Mouse (Mus musculus): ENCODE results near the gene Dstyk. TPM values are rescaled to one million over a fixed set of nuclear protein-coding genes. Genes with fewer than 3 reads are reported as not detected.
A peak's percentile ranks its signal among the peaks of the same experiment; 100 is the strongest.

The Dstyk gene
- polyA plus RNA-seq, 1 experiment from 2014 or later: 14.3 TPM

DNA sequence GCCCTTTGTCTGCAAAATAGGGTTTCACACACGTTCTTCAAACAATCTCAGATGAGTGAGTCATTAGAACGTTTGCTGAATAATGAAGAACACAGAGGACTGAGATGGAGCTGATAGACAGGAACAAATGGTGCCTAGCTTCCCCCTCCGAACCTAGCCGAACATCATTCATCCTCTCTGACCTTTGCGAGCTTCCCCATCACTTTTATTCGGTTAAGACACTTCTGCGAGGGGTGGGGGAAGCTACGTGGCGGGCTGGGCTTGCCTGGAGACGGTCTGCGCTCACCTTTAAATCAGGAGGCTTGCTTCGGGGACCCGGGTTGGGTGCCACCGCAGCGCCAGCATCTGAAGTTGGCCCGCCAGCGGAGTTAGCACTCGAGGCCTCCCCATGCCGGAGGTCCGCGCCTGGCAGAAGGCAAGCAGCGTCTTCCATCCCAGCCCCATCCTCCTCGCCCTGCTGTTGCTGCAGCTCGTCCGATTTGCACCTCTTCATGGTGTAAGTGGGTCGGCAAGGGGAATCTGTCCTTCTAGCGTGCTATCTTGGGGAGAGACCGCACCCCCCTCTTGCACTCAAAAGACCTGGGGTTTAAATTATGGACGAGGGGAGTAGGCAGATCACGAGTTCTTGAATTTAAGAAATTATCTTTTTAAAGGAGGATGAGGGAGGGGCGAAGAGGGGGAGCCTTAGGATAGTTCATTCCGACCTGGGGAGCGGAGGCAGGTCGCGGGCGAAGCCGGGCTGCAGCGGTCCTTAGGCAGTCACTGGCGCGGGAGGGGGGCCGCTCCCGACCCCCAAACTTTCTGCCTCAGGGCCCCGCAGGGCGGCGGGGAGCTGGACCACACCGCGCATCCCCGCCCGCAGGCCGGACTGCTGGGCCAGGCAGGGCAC lies 26.4 kb upstream of the Dstyk start, which contains the start of gene Tmcc2:
TSS of gene Tmcc2 (minus strand) at position 591 of the 889 bp plus-strand sequence.
- Histone ChIP-seq H3K27ac (peak within 1 kb of the TSS; percentile 93), H3K36me3 (no peaks in the 10 kb centered on the region), H3K4me1 (peaks cover 49% of the 10 kb centered on the region), H3K9me3 (replicated peaks) (no peaks in the 10 kb centered on the region), H3K4me3 (peak within 1 kb of the TSS; percentile 88), H3K9ac (peak within 1 kb of the TSS; percentile 97), H3K27me3 (no peaks in the 10 kb centered on the region), H3K4me2 (replicated peaks) (peak within 1 kb of the TSS; percentile 85)
- peak; percentile 51 for ATAC-seq (ENCODE audit: low FRiP score)
- under 1% methylated on average over 50 of the region's 50 CpGs for WGBS

DNA sequence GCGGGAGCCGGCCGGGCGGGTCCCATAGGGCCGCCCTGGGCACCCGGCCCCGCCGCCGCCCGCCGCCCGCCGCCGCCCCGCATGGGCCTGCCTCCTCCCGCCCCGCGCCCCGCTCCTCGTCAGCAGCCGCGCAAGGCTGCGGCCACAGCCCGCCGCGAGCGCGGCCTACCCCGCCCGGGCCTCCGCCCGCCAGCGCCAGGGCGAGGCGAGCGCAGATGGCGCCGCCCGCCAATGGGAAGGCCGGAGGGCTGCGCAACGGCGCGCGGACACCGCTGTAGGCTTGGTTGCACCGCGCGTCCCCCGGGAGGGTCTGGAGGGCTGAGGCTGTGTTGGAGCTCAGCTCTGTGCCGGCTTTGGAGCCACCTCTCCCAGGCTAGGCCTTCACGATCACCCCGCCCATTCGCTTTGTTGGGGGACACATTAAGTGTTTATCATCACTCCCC lies 25.8 kb upstream of the Dstyk start:
- H3K4me1 ChIP-seq: peaks cover 42% of the 10 kb centered on the region
- peak overlapping the region; percentile 85 for H3K4me2 ChIP-seq (replicated peaks)
- H3K4me3 ChIP-seq: peak overlapping the region; percentile 88
- peak; percentile 95 for ATAC-seq (ENCODE audit: low FRiP score)
- H3K9me3 ChIP-seq (replicated peaks): no peaks in the 10 kb centered on the region
- peak overlapping the region; percentile 93 for H3K27ac ChIP-seq
- under 1% methylated on average over 45 of the region's 54 CpGs for WGBS
- H3K27me3 ChIP-seq: no peaks in the 10 kb centered on the region
- H3K9ac ChIP-seq: peak overlapping the region; percentile 97
- no peaks in the 10 kb centered on the region for H3K36me3 ChIP-seq

DNA sequence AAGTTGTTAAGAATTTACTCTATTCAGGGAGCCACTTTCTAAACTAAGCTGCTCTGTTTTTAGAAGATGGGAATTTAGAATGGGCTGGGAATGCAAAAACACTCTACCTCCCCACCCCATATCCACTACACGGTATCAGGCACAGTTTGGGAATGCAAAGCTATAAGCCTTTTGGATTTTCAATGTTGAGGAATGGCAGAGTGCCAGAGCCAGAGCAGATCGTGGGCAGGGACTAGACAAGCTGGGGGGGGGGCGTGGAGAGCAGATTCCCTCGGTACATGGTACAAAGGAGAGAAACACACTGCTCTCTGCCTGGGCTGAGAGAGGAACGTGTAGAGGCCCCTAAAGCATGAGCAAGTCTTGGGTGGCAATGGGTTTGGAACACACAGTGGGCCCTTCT lies 24.5 kb upstream of the Dstyk start:
- WGBS: 71% methylated on average over 5 of the region's 5 CpGs
- Histone ChIP-seq H3K4me1 (peaks cover 32% of the 10 kb centered on the region), H3K36me3 (no peaks in the 10 kb centered on the region), H3K4me3 (no peak overlapping the region), H3K4me2 (replicated peaks) (no peak overlapping the region), H3K27me3 (no peaks in the 10 kb centered on the region), H3K9me3 (replicated peaks) (no peaks in the 10 kb centered on the region), H3K27ac (no peak overlapping the region), H3K9ac (no peak overlapping the region)
- ATAC-seq (ENCODE audit: low FRiP score): no peak

DNA sequence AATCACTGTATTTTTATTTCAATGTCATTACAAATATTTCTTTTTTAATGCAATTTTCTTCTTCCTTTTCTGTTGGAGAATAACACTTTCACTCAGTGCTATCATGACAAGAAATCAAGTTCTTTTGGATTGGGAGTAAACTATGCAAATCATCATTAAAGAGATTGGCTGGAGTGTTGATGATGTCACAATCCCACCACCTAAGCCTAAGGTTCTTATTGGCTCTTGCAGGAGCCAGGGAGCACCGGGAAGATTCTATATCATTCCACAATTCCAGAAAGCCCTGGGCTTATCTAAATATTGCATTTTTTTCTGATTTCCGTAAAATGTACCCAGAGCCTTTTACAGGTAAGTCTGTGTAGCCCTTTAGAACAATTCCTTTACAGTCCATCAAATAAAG lies 20.6 kb upstream of the Dstyk start:
- WGBS: 74% methylated on average over 2 of the region's 2 CpGs
- no peak overlapping the region for H3K27ac ChIP-seq
- no peak for ATAC-seq (ENCODE audit: low FRiP score)

DNA sequence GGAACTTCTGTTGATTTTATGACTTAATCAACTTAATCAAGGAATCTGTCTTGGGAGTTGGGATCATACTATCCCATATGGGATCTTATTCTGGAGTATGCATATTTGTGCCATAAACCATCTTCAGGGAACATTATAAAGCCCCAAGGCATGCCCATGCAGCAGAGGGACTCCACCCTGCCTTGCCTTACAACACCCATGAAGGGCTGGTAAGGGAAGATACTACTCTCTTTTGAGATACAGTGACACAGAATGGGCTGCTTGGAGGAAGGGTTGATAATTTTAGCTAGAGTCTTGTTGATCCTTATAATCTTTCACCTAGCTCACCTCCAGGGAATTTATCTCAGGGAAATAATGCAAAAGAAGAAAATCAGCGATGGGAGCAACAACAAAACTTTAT lies 16.8 kb upstream of the Dstyk start:
- Histone ChIP-seq H3K4me3 (no peak overlapping the region), H3K36me3 (no peaks in the 10 kb centered on the region), H3K27me3 (no peaks in the 10 kb centered on the region), H3K4me1 (no peaks in the 10 kb centered on the region), H3K4me2 (replicated peaks) (no peak overlapping the region), H3K9me3 (replicated peaks) (no peaks in the 10 kb centered on the region), H3K27ac (no peak overlapping the region), H3K9ac (no peak overlapping the region)
- WGBS: 70% methylated on average over 1 of the region's 1 CpGs
- no peak for ATAC-seq (ENCODE audit: low FRiP score)

More for the DNA sequence above, 20.6 kb upstream of the Dstyk start:
- no peak overlapping the region for H3K4me2 ChIP-seq (replicated peaks)
- no peaks in the 10 kb centered on the region for H3K27me3 ChIP-seq
- 0 out of 2 replicates have a peak, but pooled peaks cover 3% of the 10 kb centered on the region for H3K4me1 ChIP-seq
- no peaks in the 10 kb centered on the region for H3K9me3 ChIP-seq (replicated peaks)
- no peak overlapping the region for H3K9ac ChIP-seq
- no peaks in the 10 kb centered on the region for H3K36me3 ChIP-seq
- H3K4me3 ChIP-seq: no peak overlapping the region

DNA sequence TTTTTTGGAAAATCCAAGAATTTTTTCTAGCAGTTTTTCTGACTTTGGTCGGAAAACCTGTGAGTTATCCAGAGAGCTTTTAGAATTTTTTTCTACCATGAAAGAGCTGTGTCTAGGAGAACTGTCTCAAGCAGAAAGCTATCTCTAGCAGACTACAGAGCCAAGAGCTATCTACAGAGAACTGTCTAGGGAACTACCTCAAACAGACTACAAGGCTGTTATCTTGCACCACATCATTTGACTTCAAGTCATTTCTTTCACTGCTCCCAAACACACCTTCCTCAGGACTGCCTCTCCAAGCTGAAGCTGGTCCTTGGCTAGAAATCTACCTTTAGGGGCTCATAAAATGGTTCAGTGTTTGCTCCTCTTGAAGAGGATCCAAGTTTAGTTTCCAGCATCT lies 15.5 kb upstream of the Dstyk start:
- no peak overlapping the region for H3K4me3 ChIP-seq
- no peaks in the 10 kb centered on the region for H3K27me3 ChIP-seq
- H3K9me3 ChIP-seq (replicated peaks): no peaks in the 10 kb centered on the region
- no peaks in the 10 kb centered on the region for H3K36me3 ChIP-seq
- ATAC-seq (ENCODE audit: low FRiP score): no peak
- 93% methylated on average over 1 of the region's 1 CpGs for WGBS
- H3K27ac ChIP-seq: no peak overlapping the region
- H3K4me2 ChIP-seq (replicated peaks): no peak overlapping the region
- H3K9ac ChIP-seq: no peak overlapping the region
- no peaks in the 10 kb centered on the region for H3K4me1 ChIP-seq

DNA sequence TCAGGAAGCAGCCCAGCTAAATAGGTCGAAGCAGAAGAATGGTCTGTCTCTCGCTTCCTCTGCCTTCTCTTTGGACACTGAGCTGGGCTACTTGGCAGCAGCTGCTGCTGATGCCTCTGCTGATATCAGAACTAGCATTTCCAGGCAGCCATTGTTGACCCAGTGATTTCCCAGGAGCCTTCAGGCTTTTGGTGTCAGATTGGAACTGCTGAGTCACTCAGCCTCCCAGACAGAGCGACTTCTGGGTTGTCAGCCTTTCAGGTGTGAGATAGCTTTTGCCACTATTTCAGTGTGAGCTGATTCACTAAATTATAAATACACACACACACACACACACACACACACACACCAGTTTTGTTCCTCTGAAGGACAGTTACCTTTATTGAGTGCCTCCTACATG lies 6.7 kb upstream of the Dstyk start:
- H3K9me3 ChIP-seq (replicated peaks): no peaks in the 10 kb centered on the region
- no peaks in the 10 kb centered on the region for H3K36me3 ChIP-seq
- H3K4me3 ChIP-seq: no peak overlapping the region
- H3K4me1 ChIP-seq: peaks cover 4% of the 10 kb centered on the region; the same call in 1 of the 2 replicates
- ATAC-seq (ENCODE audit: low FRiP score): no peak
- no peaks in the 10 kb centered on the region for H3K27me3 ChIP-seq
- no peak overlapping the region for H3K27ac ChIP-seq
- no peak overlapping the region for H3K9ac ChIP-seq
- 91% methylated on average over 3 of the region's 3 CpGs for WGBS
- H3K4me2 ChIP-seq (replicated peaks): no peak overlapping the region

DNA sequence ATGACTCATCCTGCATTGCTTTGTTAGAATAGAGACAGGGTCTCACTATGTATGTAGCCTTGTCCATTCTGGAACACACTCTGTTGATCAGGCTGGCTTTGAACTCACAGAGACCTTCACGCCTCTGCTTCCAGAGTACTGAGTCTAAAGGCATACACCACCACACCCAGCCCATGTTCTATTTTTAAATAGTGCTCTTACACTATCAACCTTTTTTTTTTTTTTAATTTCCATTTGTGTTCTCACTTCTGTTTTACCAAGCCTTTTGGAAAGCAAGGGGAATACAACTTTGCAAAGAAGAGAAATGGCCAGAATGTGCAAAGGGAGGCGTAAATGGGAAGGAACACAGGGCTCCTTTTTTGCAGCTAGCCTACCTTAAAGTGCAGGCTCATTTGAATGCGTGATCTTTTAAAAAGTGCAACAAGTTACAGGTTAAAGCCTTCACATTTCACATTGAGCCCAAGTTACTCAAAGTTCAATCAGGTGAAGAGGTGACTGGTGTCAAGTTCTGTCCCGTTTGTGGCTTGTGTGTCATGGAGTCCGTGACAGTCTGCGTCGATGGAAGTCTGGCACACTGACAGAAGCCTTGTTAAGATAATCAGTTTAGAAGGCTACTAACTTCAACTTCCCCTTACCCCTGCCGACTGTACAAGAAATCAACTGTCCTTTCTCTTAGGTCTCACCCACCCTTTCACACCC lies 962 bp upstream of the Dstyk start:
- Histone ChIP-seq H3K27me3 (no peaks in the 10 kb centered on the region), H3K27ac (no peak overlapping the region), H3K4me2 (replicated peaks) (no peak overlapping the region), H3K36me3 (no peaks in the 10 kb centered on the region), H3K9me3 (replicated peaks) (no peaks in the 10 kb centered on the region), H3K4me1 (peaks cover 23% of the 10 kb centered on the region), H3K4me3 (no peak overlapping the region), H3K9ac (no peak overlapping the region)
- whole genome bisulfite sequencing: 74% methylated on average over 8 of the region's 8 CpGs
- no peak for ATAC-seq (ENCODE audit: low FRiP score)

DNA sequence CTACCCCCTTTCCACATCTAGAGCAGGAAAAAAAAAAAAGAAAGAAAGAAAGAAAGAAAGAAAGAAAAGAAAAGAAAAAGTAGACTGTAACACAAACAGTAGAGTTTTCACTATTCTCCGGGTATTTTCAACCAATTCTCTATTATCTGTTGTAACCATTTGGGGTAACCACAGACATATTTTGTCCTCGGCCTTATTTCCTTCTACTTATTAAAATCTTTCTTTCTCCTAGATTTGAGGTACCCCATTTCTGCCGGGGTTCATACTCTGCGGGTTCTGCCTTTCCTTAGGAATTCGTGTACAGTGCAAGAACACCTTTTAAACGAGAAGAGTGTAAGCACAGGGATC lies 438 bp upstream of the Dstyk start:
- Histone ChIP-seq H3K9me3 (replicated peaks) (no peaks in the 10 kb centered on the region), H3K27ac (peak overlapping the region; percentile 90), H3K36me3 (no peaks in the 10 kb centered on the region), H3K9ac (peak overlapping the region; percentile 68), H3K4me1 (peaks cover 23% of the 10 kb centered on the region), H3K4me3 (peak overlapping the region; percentile 48), H3K4me2 (replicated peaks) (peak overlapping the region; percentile 76), H3K27me3 (no peaks in the 10 kb centered on the region)
- WGBS: 20% methylated on average over 6 of the region's 6 CpGs
- no peak for ATAC-seq (ENCODE audit: low FRiP score)

DNA sequence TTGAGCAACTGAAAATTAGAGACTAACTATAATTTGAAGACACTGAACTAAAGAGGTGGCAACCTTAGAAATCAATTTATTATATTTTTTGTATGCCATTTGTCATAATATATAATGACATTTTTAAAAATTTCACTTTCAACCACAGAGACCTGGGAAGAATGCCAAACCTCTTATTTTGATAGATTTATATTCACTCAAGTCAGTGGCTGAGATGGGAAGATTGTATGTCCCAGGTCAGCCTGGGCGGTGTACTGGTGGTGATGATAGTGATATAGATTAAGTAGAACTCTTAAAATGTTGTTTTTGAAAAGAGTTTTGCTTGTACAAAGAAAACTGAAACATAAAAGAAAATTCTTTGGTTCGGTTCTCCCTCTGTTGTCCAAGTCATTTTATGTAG lies 2.9 kb downstream of the Dstyk start:
- no peaks in the 10 kb centered on the region for H3K36me3 ChIP-seq
- no peak overlapping the region for H3K9ac ChIP-seq
- no peak overlapping the region for H3K27ac ChIP-seq
- no peak overlapping the region for H3K4me2 ChIP-seq (replicated peaks)
- 87% methylated on average over 2 of the region's 2 CpGs for WGBS
- H3K4me1 ChIP-seq: peaks cover 23% of the 10 kb centered on the region
- ATAC-seq (ENCODE audit: low FRiP score): no peak
- H3K27me3 ChIP-seq: no peaks in the 10 kb centered on the region
- H3K4me3 ChIP-seq: no peak overlapping the region
- H3K9me3 ChIP-seq (replicated peaks): 0 out of 2 replicates have a peak, but pooled peaks cover 3% of the 10 kb centered on the region

DNA sequence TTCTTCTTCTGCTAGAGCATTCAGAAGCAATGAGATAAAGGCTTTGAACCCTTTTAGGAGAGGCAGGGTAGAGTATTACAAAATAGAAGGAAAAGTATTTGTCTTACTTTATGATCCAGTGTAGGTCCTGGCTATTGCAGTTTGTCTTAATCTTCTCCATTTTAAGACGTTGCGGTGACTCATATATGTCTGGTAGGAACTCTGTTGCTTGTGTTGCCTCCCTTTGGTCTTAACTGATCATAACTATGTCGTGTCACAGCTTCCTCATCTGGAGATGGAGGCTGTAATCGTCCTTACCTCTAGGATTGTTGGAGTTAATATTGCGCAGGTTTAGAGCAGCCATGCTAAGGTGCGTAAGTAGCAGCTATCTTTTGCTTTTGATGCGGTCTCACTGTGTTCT lies 3.3 kb downstream of the Dstyk start:
- Histone ChIP-seq H3K4me3 (no peak overlapping the region), H3K9ac (no peak overlapping the region), H3K27me3 (no peaks in the 10 kb centered on the region), H3K4me2 (replicated peaks) (no peak overlapping the region), H3K36me3 (no peaks in the 10 kb centered on the region), H3K27ac (no peak overlapping the region), H3K4me1 (peaks cover 23% of the 10 kb centered on the region), H3K9me3 (replicated peaks) (0 out of 2 replicates have a peak, but pooled peaks cover 3% of the 10 kb centered on the region)
- 90% methylated on average over 7 of the region's 7 CpGs for WGBS
- no peak for ATAC-seq (ENCODE audit: low FRiP score)

DNA sequence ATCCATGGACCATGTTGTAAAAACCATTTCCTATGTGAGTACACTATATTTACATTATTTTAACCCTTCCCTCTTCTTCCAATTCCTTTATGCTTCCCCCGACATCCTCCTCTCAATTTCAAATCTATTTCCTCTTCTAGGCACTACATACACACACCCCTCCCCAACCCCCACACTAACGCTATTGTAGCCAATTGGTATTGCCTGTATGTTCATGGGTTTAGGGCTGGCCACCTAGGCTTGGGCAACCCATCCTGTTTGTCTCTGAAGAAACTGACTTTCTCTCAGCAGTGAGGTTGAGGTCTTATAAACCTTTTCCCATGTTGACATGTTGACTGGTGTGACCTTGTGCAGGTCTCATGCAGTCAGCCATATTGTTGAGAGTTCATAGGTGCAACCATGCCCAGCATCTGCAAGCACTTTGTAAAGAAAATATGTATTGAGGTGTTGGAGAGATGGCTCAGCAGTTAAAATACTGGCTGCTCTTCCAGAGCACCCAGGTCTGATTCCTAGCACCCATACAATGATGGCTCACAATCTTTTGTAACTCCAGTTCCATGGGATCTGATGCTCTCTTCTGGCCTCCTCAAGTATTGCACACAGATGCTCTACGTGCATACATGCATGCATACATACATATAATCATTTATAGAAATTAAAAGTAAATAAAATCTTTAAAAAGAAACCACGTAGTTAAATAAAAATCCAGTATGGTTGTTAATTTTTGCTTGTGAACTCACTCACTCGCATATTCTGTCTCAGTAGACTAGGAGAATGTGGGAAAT lies 5.7 kb downstream of the Dstyk start:
- H3K9me3 ChIP-seq (replicated peaks): 0 out of 2 replicates have a peak, but pooled peaks cover 3% of the 10 kb centered on the region
- no peaks in the 10 kb centered on the region for H3K27me3 ChIP-seq
- H3K27ac ChIP-seq: no peak overlapping the region
- H3K4me3 ChIP-seq: no peak overlapping the region
- no peak overlapping the region for H3K9ac ChIP-seq
- no peak for ATAC-seq (ENCODE audit: low FRiP score)
- H3K4me1 ChIP-seq: peaks cover 17% of the 10 kb centered on the region
- 91% methylated on average over 5 of the region's 5 CpGs for WGBS
- no peak overlapping the region for H3K4me2 ChIP-seq (replicated peaks)
- H3K36me3 ChIP-seq: no peaks in the 10 kb centered on the region

Measured in hindbrain, embryonic 12.5 days (tissue).